Mouse (Mus musculus): ENCODE data around the gene Myo1e. TPM values are rescaled to one million over a fixed set of nuclear protein-coding genes. Genes with fewer than 3 reads are reported as not detected.

The Myo1e gene
- total and polyA plus RNA-seq, 2 experiments from 2014 or later = 3.0 to 5.9 TPM

DNA sequence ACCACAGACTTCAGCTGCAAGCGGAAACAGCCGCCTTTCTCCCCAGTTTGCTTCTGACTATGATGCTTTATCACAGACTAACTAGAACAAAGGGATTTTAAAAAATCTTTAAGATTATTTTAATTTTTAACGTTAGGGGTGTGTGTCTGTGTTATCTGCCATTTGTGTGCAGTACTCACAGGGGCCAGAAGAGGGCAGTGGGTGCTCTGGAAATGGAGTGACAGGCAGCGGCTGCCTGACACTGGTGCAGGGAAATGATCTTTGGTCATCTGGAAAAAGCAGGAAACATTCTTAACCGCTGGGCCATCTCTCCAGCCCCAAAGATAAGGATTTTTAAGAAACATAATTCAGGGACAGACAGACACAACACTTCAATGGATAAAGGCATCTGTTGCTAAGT, 4.4 kb upstream of the Myo1e start:
- Histone ChIP-seq H3K4me3 (ENCODE audit: low read depth, low read length) (no peak overlapping the region), H3K36me3 (ENCODE audit: insufficient read depth, low read length) (no peaks in the 10 kb centered on the region), H3K9ac (replicated peaks; ENCODE audit: low read length, poor library complexity, severe bottlenecking) (no peak overlapping the region), H3K27me3 (ENCODE audit: insufficient read depth, low read length) (no peaks in the 10 kb centered on the region; the same call in 1 of the 2 replicates), H3K27ac (ENCODE audit: low read depth, low read length) (no peak overlapping the region), H3K9me3 (ENCODE audit: low read length) (no peaks in the 10 kb centered on the region), H3K4me2 (ENCODE audit: low read depth, low read length, poor library complexity, severe bottlenecking) (no peak overlapping the region), H3K4me1 (ENCODE audit: insufficient read depth, low read length) (peaks cover 3% of the 10 kb centered on the region; the same call in 1 of the 2 replicates)
- TF ChIP-seq CTCF (IDR thresholded peaks at IDR 0.05) = peak; percentile 73
- WGBS = 73% methylated on average over 5 of the region's 5 CpGs
- DNase-seq (ENCODE audit: low spot score) (no peak), ATAC-seq (ENCODE audit: low FRiP score) (no peak)

- no peak overlapping the region for H3K4me3 ChIP-seq (ENCODE audit: low read depth, low read length)
- no peak for TF ChIP-seq CTCF (IDR thresholded peaks at IDR 0.05)
- no peak for ATAC-seq (ENCODE audit: low FRiP score)
- peaks cover 8% of the 10 kb centered on the region; the same call in 1 of the 2 replicates for H3K4me1 ChIP-seq (ENCODE audit: insufficient read depth, low read length)
- H3K4me2 ChIP-seq (ENCODE audit: low read depth, low read length, poor library complexity, severe bottlenecking) = no peak overlapping the region
- H3K9me3 ChIP-seq (ENCODE audit: low read length) = no peaks in the 10 kb centered on the region
- no peaks in the 10 kb centered on the region for H3K36me3 ChIP-seq (ENCODE audit: insufficient read depth, low read length)
- no peak for DNase-seq (ENCODE audit: low spot score)
- H3K27me3 ChIP-seq (ENCODE audit: insufficient read depth, low read length) = peaks cover 6% of the 10 kb centered on the region
- no peak overlapping the region for H3K27ac ChIP-seq (ENCODE audit: low read depth, low read length)
- 52% methylated on average over 15 of the region's 15 CpGs for WGBS
- H3K9ac ChIP-seq (replicated peaks; ENCODE audit: low read length, poor library complexity, severe bottlenecking) = no peak overlapping the region
Measured at GRCm38 (mm10) chr9:70203267-70204076, 3.7 kb upstream of the Myo1e start.

DNA sequence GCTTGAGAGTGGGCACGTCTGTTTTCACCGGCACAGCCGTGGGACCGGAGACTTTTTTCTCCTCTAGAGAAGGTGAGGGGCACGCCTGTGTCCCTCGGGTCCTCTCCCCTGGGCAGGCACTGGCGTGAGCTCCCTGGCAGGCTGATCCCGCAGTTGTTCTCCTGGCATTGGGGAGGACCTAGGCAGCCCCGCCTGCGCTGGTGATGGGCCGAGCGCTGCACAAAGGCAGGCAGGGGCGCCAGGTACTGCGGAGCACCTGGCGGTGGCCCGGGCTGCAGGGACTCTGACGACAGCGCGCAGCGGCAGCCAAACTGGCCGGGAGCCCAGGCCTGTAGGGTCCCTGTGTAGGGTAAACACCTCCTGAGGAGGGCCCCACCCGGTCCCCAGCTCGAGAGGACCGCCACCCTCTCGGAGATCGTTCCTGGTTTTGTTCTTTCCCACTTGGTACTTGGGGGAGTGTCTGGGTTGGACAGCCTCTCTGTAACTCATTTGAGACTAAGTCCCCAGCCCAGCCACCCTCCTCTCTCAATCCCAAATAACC, 901 bp downstream of the Myo1e start:
- Histone ChIP-seq H3K27me3 (ENCODE audit: insufficient read depth, low read length) (peaks cover 11% of the 10 kb centered on the region), H3K27ac (ENCODE audit: low read depth, low read length) (no peak overlapping the region), H3K36me3 (ENCODE audit: insufficient read depth, low read length) (no peaks in the 10 kb centered on the region), H3K9me3 (ENCODE audit: low read length) (no peaks in the 10 kb centered on the region), H3K4me2 (ENCODE audit: low read depth, low read length, poor library complexity, severe bottlenecking) (peak overlapping the region; percentile 99), H3K4me3 (ENCODE audit: low read depth, low read length) (peak overlapping the region; percentile 59), H3K4me1 (ENCODE audit: insufficient read depth, low read length) (peaks cover 8% of the 10 kb centered on the region; the same call in 1 of the 2 replicates), H3K9ac (replicated peaks; ENCODE audit: low read length, poor library complexity, severe bottlenecking) (no peak overlapping the region)
- WGBS = 0% methylated on average over 26 of the region's 26 CpGs
- DNase-seq (ENCODE audit: low spot score) = peak; percentile 28
- no peak for TF ChIP-seq CTCF (IDR thresholded peaks at IDR 0.05)
- ATAC-seq (ENCODE audit: low FRiP score) = no peak

- ATAC-seq (ENCODE audit: low FRiP score) (no peak), DNase-seq (ENCODE audit: low spot score) (no peak)
- Histone ChIP-seq H3K36me3 (ENCODE audit: insufficient read depth, low read length) (no peaks in the 10 kb centered on the region), H3K9me3 (ENCODE audit: low read length) (no peaks in the 10 kb centered on the region), H3K27me3 (ENCODE audit: insufficient read depth, low read length) (peaks cover 11% of the 10 kb centered on the region), H3K4me2 (ENCODE audit: low read depth, low read length, poor library complexity, severe bottlenecking) (peak overlapping the region; percentile 99), H3K4me1 (ENCODE audit: insufficient read depth, low read length) (peaks cover 8% of the 10 kb centered on the region; the same call in 1 of the 2 replicates), H3K9ac (replicated peaks; ENCODE audit: low read length, poor library complexity, severe bottlenecking) (no peak overlapping the region), H3K4me3 (ENCODE audit: low read depth, low read length) (peak overlapping the region; percentile 59), H3K27ac (ENCODE audit: low read depth, low read length) (no peak overlapping the region)
- 14% methylated on average over 12 of the region's 12 CpGs for WGBS
- no peak for TF ChIP-seq CTCF (IDR thresholded peaks at IDR 0.05)
Measured at GRCm38 (mm10) chr9:70208751-70209150, 1.6 kb downstream of the Myo1e start.

- no peak overlapping the region for H3K4me2 ChIP-seq (ENCODE audit: low read depth, low read length, poor library complexity, severe bottlenecking)
Measured at GRCm38 (mm10) chr9:70209296-70210049, 2.3 kb downstream of the Myo1e start.

More at GRCm38 (mm10) chr9:70209296-70210049, 2.3 kb downstream of the Myo1e start:
- peaks cover 11% of the 10 kb centered on the region for H3K27me3 ChIP-seq (ENCODE audit: insufficient read depth, low read length)
- no peak overlapping the region for H3K4me3 ChIP-seq (ENCODE audit: low read depth, low read length)
- H3K9ac ChIP-seq (replicated peaks; ENCODE audit: low read length, poor library complexity, severe bottlenecking) = no peak overlapping the region
- no peak for TF ChIP-seq CTCF (IDR thresholded peaks at IDR 0.05)
- no peak for ATAC-seq (ENCODE audit: low FRiP score)
- peak; percentile 53 for DNase-seq (ENCODE audit: low spot score)
- no peaks in the 10 kb centered on the region for H3K36me3 ChIP-seq (ENCODE audit: insufficient read depth, low read length)
- H3K4me1 ChIP-seq (ENCODE audit: insufficient read depth, low read length) = peaks cover 8% of the 10 kb centered on the region; the same call in 1 of the 2 replicates
- H3K27ac ChIP-seq (ENCODE audit: low read depth, low read length) = no peak overlapping the region
- WGBS = 82% methylated on average over 8 of the region's 8 CpGs
- H3K9me3 ChIP-seq (ENCODE audit: low read length) = no peaks in the 10 kb centered on the region
